Mouse (Mus musculus): ENCODE data around the gene Exoc2. TPM values are rescaled to one million over a fixed set of nuclear protein-coding genes. Genes with fewer than 3 reads are reported as not detected.

The Exoc2 gene
- polyA plus RNA-seq, 1 experiment from 2014 or later, result 32.0 TPM

DNA sequence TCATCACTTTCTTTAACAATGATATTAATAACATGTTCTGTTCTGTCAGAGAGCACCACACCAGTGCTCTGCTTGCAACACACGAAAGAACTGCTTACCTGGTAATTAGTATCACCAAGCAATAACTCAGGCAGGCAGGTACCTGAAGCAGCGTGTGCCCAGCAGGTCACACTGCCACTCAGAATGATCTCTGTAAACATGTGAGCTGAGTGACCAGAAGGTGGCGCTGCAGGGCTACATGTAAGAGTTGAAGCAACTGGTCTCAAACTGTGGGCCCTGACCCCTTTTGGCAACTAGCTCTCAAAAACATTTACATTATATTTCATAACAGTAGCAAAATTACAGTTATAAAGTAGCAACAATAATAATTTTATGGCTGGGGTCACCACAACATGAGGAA lies 85.4 kb downstream of the Exoc2 start:
- H3K27me3 ChIP-seq, result no peaks in the 10 kb centered on the region
- 12% methylated on average over 3 of the region's 3 CpGs for WGBS
- H3K27ac ChIP-seq, result no peak overlapping the region
- H3K36me3 ChIP-seq, result peaks cover 29% of the 10 kb centered on the region
- H3K9me3 ChIP-seq, result no peaks in the 10 kb centered on the region
- no peak overlapping the region for H3K9ac ChIP-seq
- ATAC-seq (ENCODE audit: insufficient number of reproducible peaks, insufficient read depth, low FRiP score, low TSS enrichment, low read depth), result no peak
- H3K4me3 ChIP-seq, result no peak overlapping the region
- H3K4me1 ChIP-seq, result no peaks in the 10 kb centered on the region
- no peak overlapping the region for H3K4me2 ChIP-seq

- Histone ChIP-seq H3K9ac (no peak overlapping the region), H3K4me1 (no peaks in the 10 kb centered on the region), H3K27ac (no peak overlapping the region), H3K27me3 (no peaks in the 10 kb centered on the region), H3K4me3 (no peak overlapping the region), H3K36me3 (peaks cover 32% of the 10 kb centered on the region), H3K9me3 (no peaks in the 10 kb centered on the region), H3K4me2 (no peak overlapping the region)
- no peak for ATAC-seq (ENCODE audit: insufficient number of reproducible peaks, insufficient read depth, low FRiP score, low TSS enrichment, low read depth)
- 90% methylated on average over 5 of the region's 5 CpGs for WGBS
These were observed 93.6 kb downstream of the Exoc2 start for GRCm38 (mm10) chr13:30880310-30880709.

GRCm38 (mm10) chr13:30879871-30880270 lies 94.0 kb downstream of the Exoc2 start:
- 86% methylated on average over 1 of the region's 1 CpGs for WGBS
- H3K4me3 ChIP-seq, result no peak overlapping the region
- H3K4me2 ChIP-seq, result no peak overlapping the region
- H3K4me1 ChIP-seq, result no peaks in the 10 kb centered on the region
- no peak overlapping the region for H3K27ac ChIP-seq
- H3K9me3 ChIP-seq, result no peaks in the 10 kb centered on the region
- H3K36me3 ChIP-seq, result peaks cover 27% of the 10 kb centered on the region
- H3K9ac ChIP-seq, result no peak overlapping the region
- no peaks in the 10 kb centered on the region for H3K27me3 ChIP-seq
- ATAC-seq (ENCODE audit: insufficient number of reproducible peaks, insufficient read depth, low FRiP score, low TSS enrichment, low read depth), result no peak

DNA sequence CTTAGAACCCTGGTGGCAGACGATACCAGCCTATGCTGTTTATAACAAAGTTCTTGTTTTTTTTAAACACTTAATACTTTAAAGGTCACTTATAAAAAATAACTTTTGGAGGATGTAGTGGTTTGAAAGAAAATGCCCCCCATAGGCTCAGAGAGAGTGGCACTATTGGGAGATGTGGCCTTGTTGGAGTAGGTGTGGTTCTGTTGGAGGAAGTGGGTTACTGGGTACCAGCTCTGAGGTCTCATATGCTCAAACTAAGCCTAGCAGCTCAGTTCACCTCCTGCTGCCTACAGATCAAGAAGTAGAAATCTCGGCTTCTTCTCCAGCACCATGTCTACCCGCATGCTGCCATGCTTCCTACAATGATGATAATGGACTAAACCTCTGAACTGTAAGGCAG lies 98.1 kb downstream of the Exoc2 start:
- 92% methylated on average over 3 of the region's 3 CpGs for WGBS
- ATAC-seq (ENCODE audit: insufficient number of reproducible peaks, insufficient read depth, low FRiP score, low TSS enrichment, low read depth), result no peak
- Histone ChIP-seq H3K27me3 (no peaks in the 10 kb centered on the region), H3K36me3 (peaks cover 40% of the 10 kb centered on the region), H3K4me2 (no peak overlapping the region), H3K4me3 (no peak overlapping the region), H3K9ac (no peak overlapping the region), H3K27ac (no peak overlapping the region), H3K4me1 (no peaks in the 10 kb centered on the region), H3K9me3 (no peaks in the 10 kb centered on the region)

DNA sequence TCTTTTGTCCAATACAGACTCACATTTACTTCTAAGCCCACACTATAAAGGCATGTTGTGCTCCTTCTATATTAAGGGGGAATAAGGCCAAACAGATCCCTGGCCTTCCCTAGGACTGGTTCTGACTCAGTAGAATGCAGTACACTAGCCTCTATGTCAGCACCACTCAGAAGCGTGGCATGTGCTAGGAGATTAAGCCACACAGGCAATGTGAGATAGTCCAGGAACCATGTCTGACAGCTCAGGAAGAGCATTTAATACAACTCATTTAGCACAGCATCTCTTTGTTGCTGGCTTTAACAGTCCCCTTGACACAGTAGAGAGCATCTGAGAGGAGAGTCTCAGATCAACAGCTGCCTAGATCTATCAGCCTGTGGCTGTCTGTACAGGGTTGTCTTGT lies 100.4 kb downstream of the Exoc2 start:
- H3K4me3 ChIP-seq, result no peak overlapping the region
- peaks cover 45% of the 10 kb centered on the region for H3K36me3 ChIP-seq
- no peak overlapping the region for H3K9ac ChIP-seq
- no peaks in the 10 kb centered on the region for H3K9me3 ChIP-seq
- H3K27ac ChIP-seq, result no peak overlapping the region
- no peaks in the 10 kb centered on the region for H3K4me1 ChIP-seq
- ATAC-seq (ENCODE audit: insufficient number of reproducible peaks, insufficient read depth, low FRiP score, low TSS enrichment, low read depth), result no peak
- H3K4me2 ChIP-seq, result no peak overlapping the region
- WGBS, result 74% methylated on average over 1 of the region's 1 CpGs
- no peaks in the 10 kb centered on the region for H3K27me3 ChIP-seq

- no peak for ATAC-seq (ENCODE audit: insufficient number of reproducible peaks, insufficient read depth, low FRiP score, low TSS enrichment, low read depth)
- H3K4me3 ChIP-seq, result no peak overlapping the region
- H3K4me1 ChIP-seq, result no peaks in the 10 kb centered on the region
- H3K9ac ChIP-seq, result no peak overlapping the region
- no peak overlapping the region for H3K4me2 ChIP-seq
- H3K27ac ChIP-seq, result no peak overlapping the region
- peaks cover 31% of the 10 kb centered on the region for H3K36me3 ChIP-seq
- H3K27me3 ChIP-seq, result no peaks in the 10 kb centered on the region
- H3K9me3 ChIP-seq, result no peaks in the 10 kb centered on the region
These were observed 108.4 kb downstream of the Exoc2 start for GRCm38 (mm10) chr13:30865486-30865885.

GRCm38 (mm10) chr13:30864042-30864441 lies 109.9 kb downstream of the Exoc2 start:
- no peak overlapping the region for H3K27ac ChIP-seq
- H3K36me3 ChIP-seq, result peaks cover 30% of the 10 kb centered on the region
- H3K9ac ChIP-seq, result no peak overlapping the region
- no peak overlapping the region for H3K4me2 ChIP-seq
- no peaks in the 10 kb centered on the region for H3K4me1 ChIP-seq
- no peaks in the 10 kb centered on the region for H3K27me3 ChIP-seq
- H3K4me3 ChIP-seq, result no peak overlapping the region
- no peaks in the 10 kb centered on the region for H3K9me3 ChIP-seq
- 86% methylated on average over 3 of the region's 3 CpGs for WGBS
- ATAC-seq (ENCODE audit: insufficient number of reproducible peaks, insufficient read depth, low FRiP score, low TSS enrichment, low read depth), result no peak

DNA sequence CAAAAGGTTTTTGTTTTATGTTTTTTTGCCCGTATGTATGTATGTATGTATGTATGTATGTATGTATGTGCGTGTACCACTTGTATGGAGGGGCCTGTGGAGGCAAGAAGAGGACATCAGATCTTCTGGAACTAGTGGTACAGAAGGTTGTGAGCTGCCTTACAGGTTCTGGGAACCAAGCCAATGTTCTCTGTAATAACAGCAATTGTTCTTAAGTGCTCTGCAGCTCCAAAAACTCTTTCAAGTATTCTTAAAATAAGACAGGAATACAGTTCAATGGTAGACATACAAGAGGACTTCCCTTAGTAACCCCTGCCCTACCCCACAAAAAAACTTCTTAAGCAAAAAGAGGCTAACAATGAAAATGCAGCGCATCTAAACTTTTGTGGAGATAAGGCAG lies 115.5 kb downstream of the Exoc2 start:
- ATAC-seq (ENCODE audit: insufficient number of reproducible peaks, insufficient read depth, low FRiP score, low TSS enrichment, low read depth), result no peak
- WGBS, result 85% methylated on average over 3 of the region's 3 CpGs
- no peak overlapping the region for H3K27ac ChIP-seq

DNA sequence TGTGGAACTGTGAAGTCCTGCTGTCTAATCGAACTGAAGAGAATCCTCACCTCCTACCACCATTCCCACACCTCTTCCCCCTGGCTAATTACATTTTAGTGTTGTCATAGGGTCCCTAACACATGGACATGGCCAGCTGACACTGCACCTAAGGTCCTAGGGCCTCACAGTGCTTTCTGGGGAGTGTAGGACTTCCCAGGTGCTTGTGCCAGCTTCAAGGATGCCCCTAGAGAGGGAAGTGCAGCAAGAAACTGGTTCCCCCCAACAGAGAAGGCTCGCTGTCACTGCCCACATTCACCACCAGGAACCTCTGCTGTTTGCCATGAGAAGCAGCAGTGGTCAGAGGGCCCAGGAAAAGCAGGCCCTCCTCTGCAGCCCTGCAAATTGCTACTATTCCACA lies 123.2 kb downstream of the Exoc2 start:
- Histone ChIP-seq H3K36me3 (peaks cover 10% of the 10 kb centered on the region), H3K4me3 (no peak overlapping the region), H3K4me1 (no peaks in the 10 kb centered on the region), H3K27ac (no peak overlapping the region), H3K27me3 (no peaks in the 10 kb centered on the region), H3K9ac (no peak overlapping the region), H3K9me3 (no peaks in the 10 kb centered on the region), H3K4me2 (no peak overlapping the region)
- no peak for ATAC-seq (ENCODE audit: insufficient number of reproducible peaks, insufficient read depth, low FRiP score, low TSS enrichment, low read depth)
- WGBS, result 69% methylated on average over 2 of the region's 2 CpGs

More for the DNA sequence above, 115.5 kb downstream of the Exoc2 start:
- no peaks in the 10 kb centered on the region for H3K4me1 ChIP-seq
- H3K9me3 ChIP-seq, result no peaks in the 10 kb centered on the region
- H3K36me3 ChIP-seq, result peaks cover 25% of the 10 kb centered on the region
- H3K4me2 ChIP-seq, result no peak overlapping the region
- no peak overlapping the region for H3K9ac ChIP-seq
- H3K4me3 ChIP-seq, result no peak overlapping the region
- H3K27me3 ChIP-seq, result no peaks in the 10 kb centered on the region

GRCm38 (mm10) chr13:30848001-30848400 lies 125.9 kb downstream of the Exoc2 start:
- Histone ChIP-seq H3K4me1 (no peaks in the 10 kb centered on the region), H3K9ac (no peak overlapping the region)

DNA sequence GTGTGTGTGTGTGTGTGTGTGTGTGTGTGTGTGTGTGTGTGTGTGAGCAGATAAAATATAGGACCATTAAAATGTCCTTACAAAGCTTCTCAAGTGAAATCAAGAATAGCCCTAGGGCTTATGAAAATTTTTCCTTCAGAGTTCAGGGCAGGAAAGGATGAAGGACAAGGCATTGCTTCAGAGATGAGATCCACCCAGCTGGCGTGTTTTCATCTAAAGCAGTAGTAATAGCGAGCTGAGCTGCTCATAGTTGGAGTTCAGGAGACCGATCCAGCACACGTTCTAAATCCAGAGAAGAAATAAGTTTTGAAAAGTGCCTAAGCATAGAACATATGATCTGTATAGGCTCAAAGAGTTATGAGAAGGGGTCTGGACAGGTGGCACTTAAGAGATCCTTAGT lies 127.4 kb downstream of the Exoc2 start:
- Histone ChIP-seq H3K4me2 (no peak overlapping the region), H3K36me3 (peaks cover 11% of the 10 kb centered on the region), H3K4me3 (no peak overlapping the region), H3K4me1 (no peaks in the 10 kb centered on the region), H3K27me3 (no peaks in the 10 kb centered on the region), H3K27ac (no peak overlapping the region), H3K9ac (no peak overlapping the region), H3K9me3 (no peaks in the 10 kb centered on the region)
- ATAC-seq (ENCODE audit: insufficient number of reproducible peaks, insufficient read depth, low FRiP score, low TSS enrichment, low read depth), result no peak
- WGBS, result 91% methylated on average over 4 of the region's 4 CpGs

More at GRCm38 (mm10) chr13:30848001-30848400, 125.9 kb downstream of the Exoc2 start:
- ATAC-seq (ENCODE audit: insufficient number of reproducible peaks, insufficient read depth, low FRiP score, low TSS enrichment, low read depth), result no peak
- H3K36me3 ChIP-seq, result peaks cover 10% of the 10 kb centered on the region
- H3K9me3 ChIP-seq, result no peaks in the 10 kb centered on the region
- no peaks in the 10 kb centered on the region for H3K27me3 ChIP-seq
- H3K4me2 ChIP-seq, result no peak overlapping the region
- no peak overlapping the region for H3K4me3 ChIP-seq
- 18% methylated on average over 1 of the region's 1 CpGs for WGBS
- H3K27ac ChIP-seq, result no peak overlapping the region

- 89% methylated on average over 4 of the region's 4 CpGs for WGBS
- Histone ChIP-seq H3K9ac (no peak overlapping the region), H3K36me3 (peaks cover 17% of the 10 kb centered on the region), H3K27me3 (no peaks in the 10 kb centered on the region), H3K4me3 (no peak overlapping the region), H3K27ac (no peak overlapping the region), H3K9me3 (no peaks in the 10 kb centered on the region), H3K4me2 (no peak overlapping the region), H3K4me1 (no peaks in the 10 kb centered on the region)
- no peak for ATAC-seq (ENCODE audit: insufficient number of reproducible peaks, insufficient read depth, low FRiP score, low TSS enrichment, low read depth)
These were observed 130.8 kb downstream of the Exoc2 start for GRCm38 (mm10) chr13:30843049-30843448.

- Histone ChIP-seq H3K4me1 (no peaks in the 10 kb centered on the region), H3K27me3 (no peaks in the 10 kb centered on the region), H3K4me2 (no peak overlapping the region), H3K9ac (no peak overlapping the region), H3K9me3 (no peaks in the 10 kb centered on the region), H3K36me3 (peaks cover 17% of the 10 kb centered on the region), H3K4me3 (no peak overlapping the region), H3K27ac (no peak overlapping the region)
- WGBS, result 96% methylated on average over 2 of the region's 2 CpGs
- ATAC-seq (ENCODE audit: insufficient number of reproducible peaks, insufficient read depth, low FRiP score, low TSS enrichment, low read depth), result no peak
These were observed 132.1 kb downstream of the Exoc2 start for GRCm38 (mm10) chr13:30841843-30842242.

Measured in embryonic facial prominence, embryonic 13.5 days (tissue).